Mouse (Mus musculus): ENCODE data around the gene Tigit. TPM values are rescaled to one million over a fixed set of nuclear protein-coding genes. Genes with fewer than 3 reads are reported as not detected.

Tigit gene
- polyA plus RNA-seq, 1 experiment = 0.18 TPM

GRCm38 (mm10) chr16:43650355-43651080 is 13.4 kb downstream of the Tigit start:
- Histone ChIP-seq H3K4me1 (ENCODE audit: control insufficient read depth, insufficient read depth, low read length) (no peaks in the 10 kb centered on the region), H3K4me3 (replicated peaks; ENCODE audit: extremely low read depth, low read depth, low read length) (no peak overlapping the region)
- WGBS = 88% methylated on average over 3 of the region's 3 CpGs
- no peak for DNase-seq
- TF ChIP-seq CTCF (IDR thresholded peaks at IDR 0.05; ENCODE audit: insufficient read depth, low read length) (no peak), POLR2A (IDR thresholded peaks at IDR 0.05; ENCODE audit: borderline replicate concordance, extremely low read depth, low read depth, low read length) (no peak)

- WGBS = 88% methylated on average over 1 of the region's 1 CpGs
- Histone ChIP-seq H3K4me3 (replicated peaks; ENCODE audit: extremely low read depth, low read depth, low read length) (no peak overlapping the region), H3K4me1 (ENCODE audit: control insufficient read depth, insufficient read depth, low read length) (no peaks in the 10 kb centered on the region)
- DNase-seq = no peak
- TF ChIP-seq CTCF (IDR thresholded peaks at IDR 0.05; ENCODE audit: insufficient read depth, low read length) = no peak
- TF ChIP-seq POLR2A (IDR thresholded peaks at IDR 0.05; ENCODE audit: borderline replicate concordance, extremely low read depth, low read depth, low read length) = no peak
Observed at GRCm38 (mm10) chr16:43647641-43648040, 16.3 kb downstream of the Tigit start.

GRCm38 (mm10) chr16:43646943-43647342 is 17.0 kb downstream of the Tigit start:
- no peaks in the 10 kb centered on the region for H3K4me1 ChIP-seq (ENCODE audit: control insufficient read depth, insufficient read depth, low read length)
- WGBS = 77% methylated on average over 3 of the region's 3 CpGs
- H3K4me3 ChIP-seq (replicated peaks; ENCODE audit: extremely low read depth, low read depth, low read length) = no peak overlapping the region
- no peak for DNase-seq
- TF ChIP-seq CTCF (IDR thresholded peaks at IDR 0.05; ENCODE audit: insufficient read depth, low read length) = no peak
- no peak for TF ChIP-seq POLR2A (IDR thresholded peaks at IDR 0.05; ENCODE audit: borderline replicate concordance, extremely low read depth, low read depth, low read length)

DNA sequence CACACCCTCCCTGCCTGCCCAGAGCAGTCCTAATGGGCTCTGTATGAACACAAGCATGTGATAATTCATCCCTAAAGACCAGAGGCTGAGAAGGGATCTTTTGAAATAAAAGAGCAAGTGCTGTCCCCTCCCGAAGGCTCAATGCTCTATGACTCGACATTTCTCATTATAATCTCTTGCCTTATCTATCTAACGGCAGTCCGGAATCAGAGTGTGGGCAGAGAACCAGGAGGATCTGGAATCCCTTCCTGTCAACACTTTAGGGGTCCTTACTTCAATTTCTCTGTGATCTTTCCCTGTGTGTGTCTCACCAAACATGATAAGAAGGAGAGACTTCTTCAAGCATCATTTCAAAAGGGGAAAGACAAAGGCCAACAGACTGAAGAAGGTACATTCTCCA is 18.1 kb downstream of the Tigit start:
- TF ChIP-seq CTCF (IDR thresholded peaks at IDR 0.05; ENCODE audit: insufficient read depth, low read length) (no peak), POLR2A (IDR thresholded peaks at IDR 0.05; ENCODE audit: borderline replicate concordance, extremely low read depth, low read depth, low read length) (no peak)
- 59% methylated on average over 4 of the region's 4 CpGs for whole genome bisulfite sequencing
- Histone ChIP-seq H3K4me1 (ENCODE audit: control insufficient read depth, insufficient read depth, low read length) (no peaks in the 10 kb centered on the region), H3K4me3 (replicated peaks; ENCODE audit: extremely low read depth, low read depth, low read length) (no peak overlapping the region)
- DNase-seq = no peak

DNA sequence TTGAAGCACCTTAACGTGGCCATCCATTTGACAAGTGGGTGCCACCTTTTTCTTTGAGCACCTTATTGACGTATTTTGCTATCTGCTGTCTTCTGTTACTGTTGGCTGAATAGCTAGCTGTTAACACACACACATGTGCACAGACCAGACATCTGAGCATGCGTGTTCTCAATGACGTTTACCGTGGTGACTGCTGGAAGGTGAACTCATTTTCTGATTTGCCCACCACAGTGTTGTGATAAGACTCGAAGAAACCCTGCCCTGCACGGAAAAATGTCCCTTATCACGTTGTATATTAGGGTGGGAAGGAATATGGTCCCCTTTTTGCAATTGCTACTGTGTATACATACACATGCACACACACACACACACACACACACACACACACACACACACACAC is 22.7 kb downstream of the Tigit start:
- H3K4me3 ChIP-seq (replicated peaks; ENCODE audit: extremely low read depth, low read depth, low read length) = no peak overlapping the region
- WGBS = 78% methylated on average over 8 of the region's 8 CpGs
- TF ChIP-seq CTCF (IDR thresholded peaks at IDR 0.05; ENCODE audit: insufficient read depth, low read length) (no peak), POLR2A (IDR thresholded peaks at IDR 0.05; ENCODE audit: borderline replicate concordance, extremely low read depth, low read depth, low read length) (no peak)
- DNase-seq = no peak
- no peaks in the 10 kb centered on the region for H3K4me1 ChIP-seq (ENCODE audit: control insufficient read depth, insufficient read depth, low read length)

GRCm38 (mm10) chr16:43638406-43639049 is 25.4 kb downstream of the Tigit start:
- WGBS = 58% methylated on average over 21 of the region's 21 CpGs
- no peak overlapping the region for H3K4me3 ChIP-seq (replicated peaks; ENCODE audit: extremely low read depth, low read depth, low read length)
- no peak for DNase-seq
- TF ChIP-seq POLR2A (IDR thresholded peaks at IDR 0.05; ENCODE audit: borderline replicate concordance, extremely low read depth, low read depth, low read length) (no peak), CTCF (IDR thresholded peaks at IDR 0.05; ENCODE audit: insufficient read depth, low read length) (no peak)
- H3K4me1 ChIP-seq (ENCODE audit: control insufficient read depth, insufficient read depth, low read length) = no peaks in the 10 kb centered on the region

GRCm38 (mm10) chr16:43637241-43637640 is 26.7 kb downstream of the Tigit start:
- TF ChIP-seq CTCF (IDR thresholded peaks at IDR 0.05; ENCODE audit: insufficient read depth, low read length) = no peak
- TF ChIP-seq POLR2A (IDR thresholded peaks at IDR 0.05; ENCODE audit: borderline replicate concordance, extremely low read depth, low read depth, low read length) = no peak
- 87% methylated on average over 8 of the region's 8 CpGs for WGBS
- no peak for DNase-seq
- no peaks in the 10 kb centered on the region for H3K4me1 ChIP-seq (ENCODE audit: control insufficient read depth, insufficient read depth, low read length)
- H3K4me3 ChIP-seq (replicated peaks; ENCODE audit: extremely low read depth, low read depth, low read length) = no peak overlapping the region

- DNase-seq = no peak
- TF ChIP-seq CTCF (IDR thresholded peaks at IDR 0.05; ENCODE audit: insufficient read depth, low read length) (no peak), POLR2A (IDR thresholded peaks at IDR 0.05; ENCODE audit: borderline replicate concordance, extremely low read depth, low read depth, low read length) (no peak)
- H3K4me1 ChIP-seq (ENCODE audit: control insufficient read depth, insufficient read depth, low read length) = no peaks in the 10 kb centered on the region
- 91% methylated on average over 7 of the region's 7 CpGs for WGBS
- H3K4me3 ChIP-seq (replicated peaks; ENCODE audit: extremely low read depth, low read depth, low read length) = no peak overlapping the region
Observed at GRCm38 (mm10) chr16:43634037-43634436, 29.9 kb downstream of the Tigit start.

DNA sequence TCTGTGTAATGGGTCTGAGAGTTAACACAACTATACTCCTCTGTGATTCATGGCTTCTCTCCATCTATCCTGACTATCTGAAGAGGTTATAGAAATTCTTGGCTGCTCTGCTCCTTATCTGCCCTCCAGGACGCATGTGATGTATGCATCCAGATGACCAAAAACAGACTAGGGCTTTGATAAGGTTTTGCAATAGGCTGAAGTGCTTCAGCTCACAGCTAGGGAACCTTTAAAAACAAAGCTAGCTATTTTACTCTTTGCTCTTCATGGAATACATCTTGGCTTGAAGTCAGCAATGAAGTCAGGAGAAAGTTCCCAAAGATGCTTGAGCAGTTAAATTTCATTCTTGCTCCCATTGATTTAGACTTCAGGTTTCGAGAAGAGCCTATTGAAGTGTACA is 32.2 kb downstream of the Tigit start:
- WGBS = 88% methylated on average over 2 of the region's 2 CpGs
- no peak for TF ChIP-seq CTCF (IDR thresholded peaks at IDR 0.05; ENCODE audit: insufficient read depth, low read length)
- no peak for TF ChIP-seq POLR2A (IDR thresholded peaks at IDR 0.05; ENCODE audit: borderline replicate concordance, extremely low read depth, low read depth, low read length)
- DNase-seq = no peak
- Histone ChIP-seq H3K4me1 (ENCODE audit: control insufficient read depth, insufficient read depth, low read length) (no peaks in the 10 kb centered on the region), H3K4me3 (replicated peaks; ENCODE audit: extremely low read depth, low read depth, low read length) (no peak overlapping the region)

- peaks cover 4% of the 10 kb centered on the region; the same call in 1 of the 2 replicates for H3K4me1 ChIP-seq (ENCODE audit: control insufficient read depth, insufficient read depth, low read length)
- H3K4me3 ChIP-seq (replicated peaks; ENCODE audit: extremely low read depth, low read depth, low read length) = no peak overlapping the region
- no peak for DNase-seq
- 76% methylated on average over 5 of the region's 5 CpGs for WGBS
- TF ChIP-seq POLR2A (IDR thresholded peaks at IDR 0.05; ENCODE audit: borderline replicate concordance, extremely low read depth, low read depth, low read length) = no peak
- TF ChIP-seq CTCF (IDR thresholded peaks at IDR 0.05; ENCODE audit: insufficient read depth, low read length) = no peak
Observed at GRCm38 (mm10) chr16:43628662-43629061, 35.3 kb downstream of the Tigit start.

Data from lung, adult 2 months (tissue).